Mouse (Mus musculus) myocyte (in vitro differentiated cells): ENCODE data around the gene Nudt7. TPM values are rescaled to one million over a fixed set of nuclear protein-coding genes. Genes with fewer than 3 reads are reported as not detected.

Source experiments
- H3K27me3 ChIP-seq: one replicate; pipeline ENCODE4 v1.6.1; 2011; ENCODE audit not compliant: control insufficient read depth, insufficient read depth, insufficient read length
- H3K36me3 ChIP-seq: one replicate; pipeline ENCODE4 v1.6.1; 2011; ENCODE audit not compliant: control insufficient read depth, insufficient read depth
- H3K4me2 ChIP-seq: one replicate; pipeline ENCODE4 v1.6.1; 2011; ENCODE audit warnings: low read depth, control low read depth
- H3K4me3 ChIP-seq: one replicate; pipeline ENCODE4 v1.5.1; 2011; ENCODE audit warnings: mild to moderate bottlenecking, control low read depth, moderate library complexity
- H3K79me2 ChIP-seq: one replicate; pipeline ENCODE4 v1.6.1; 2011; ENCODE audit not compliant: control insufficient read depth, insufficient read depth
- H3ac ChIP-seq: one replicate; pipeline ENCODE4 v1.6.1; 2011; ENCODE audit not compliant: control insufficient read depth, insufficient read length
- CEBPB ChIP-seq: IDR thresholded peaks from 2 replicates; pipeline ENCODE4 v1.6.1; 2011; ENCODE audit warnings: mild to moderate bottlenecking, moderate library complexity; ENCODE audit not compliant: poor library complexity, insufficient read depth, severe bottlenecking
- E2F4 ChIP-seq: IDR thresholded peaks from one replicate; pipeline ENCODE4 v1.6.1; 2011; ENCODE audit warnings: mild to moderate bottlenecking, control low read depth, moderate library complexity; ENCODE audit not compliant: insufficient read depth
- MAX ChIP-seq: IDR thresholded peaks from one replicate; pipeline ENCODE4 v1.6.1; 2011; ENCODE audit warnings: low read depth, mild to moderate bottlenecking, control low read depth
- MYOD1 ChIP-seq, 3 experiments: IDR thresholded peaks; one replicate each; pipeline ENCODE4 v1.6.1; 2011; ENCODE audit warnings: control low read depth in 2 of 3, low read depth in 2 of 3, mild to moderate bottlenecking in 2 of 3, moderate library complexity in 1 of 3; ENCODE audit not compliant: insufficient read length in 2 of 3, control insufficient read depth in 1 of 3
- MYOG ChIP-seq, 3 experiments: IDR thresholded peaks; one replicate each; pipeline ENCODE4 v1.6.1; 2011; ENCODE audit warnings: control low read depth in 2 of 3, low read depth in 2 of 3, mild to moderate bottlenecking in 2 of 3; ENCODE audit not compliant: insufficient read length in 2 of 3, control insufficient read depth in 1 of 3, insufficient read depth in 1 of 3
- POLR2A ChIP-seq: IDR thresholded peaks from one replicate; pipeline ENCODE4 v1.6.1; 2011; ENCODE audit warnings: low read depth, mild to moderate bottlenecking, control low read depth, moderate library complexity; ENCODE audit not compliant: insufficient read length
- POLR2AphosphoS2 ChIP-seq: IDR thresholded peaks from one replicate; pipeline ENCODE4 v1.6.1; 2011; ENCODE audit warnings: low read depth, control low read depth; ENCODE audit not compliant: insufficient read length
- REST ChIP-seq: IDR thresholded peaks from one replicate; pipeline ENCODE4 v1.6.1; 2011; ENCODE audit warnings: mild to moderate bottlenecking, control low read depth, moderate library complexity; ENCODE audit not compliant: insufficient read depth, insufficient read length
- SRF ChIP-seq: IDR thresholded peaks from one replicate; pipeline ENCODE4 v1.6.1; 2011; ENCODE audit warnings: low read depth; ENCODE audit not compliant: control insufficient read depth, insufficient read length
- TCF12 ChIP-seq: IDR thresholded peaks from one replicate; pipeline ENCODE4 v1.6.1; 2011; ENCODE audit warnings: mild to moderate bottlenecking, control low read depth; ENCODE audit not compliant: poor library complexity, insufficient read depth, severe bottlenecking
- TCF3 ChIP-seq: IDR thresholded peaks from one replicate; pipeline ENCODE4 v1.6.1; 2011; ENCODE audit warnings: low read depth, control low read depth; ENCODE audit not compliant: insufficient read length
- USF1 ChIP-seq: IDR thresholded peaks from one replicate; pipeline ENCODE4 v1.6.1; 2011; ENCODE audit warnings: low read depth, mild to moderate bottlenecking, control low read depth, moderate library complexity
- polyA plus RNA-seq: library from polyadenylated mRNA; unstranded; fragments of >200 nt; fragmentation: generic; extraction: Trizol; gene quantifications from one replicate; pipeline ENCODE4 v1.2.1, GENCODE M21; 2012; ENCODE audit warnings: missing spikeins

The Nudt7 gene
- polyA plus RNA-seq, 1 experiment = not detected

DNA sequence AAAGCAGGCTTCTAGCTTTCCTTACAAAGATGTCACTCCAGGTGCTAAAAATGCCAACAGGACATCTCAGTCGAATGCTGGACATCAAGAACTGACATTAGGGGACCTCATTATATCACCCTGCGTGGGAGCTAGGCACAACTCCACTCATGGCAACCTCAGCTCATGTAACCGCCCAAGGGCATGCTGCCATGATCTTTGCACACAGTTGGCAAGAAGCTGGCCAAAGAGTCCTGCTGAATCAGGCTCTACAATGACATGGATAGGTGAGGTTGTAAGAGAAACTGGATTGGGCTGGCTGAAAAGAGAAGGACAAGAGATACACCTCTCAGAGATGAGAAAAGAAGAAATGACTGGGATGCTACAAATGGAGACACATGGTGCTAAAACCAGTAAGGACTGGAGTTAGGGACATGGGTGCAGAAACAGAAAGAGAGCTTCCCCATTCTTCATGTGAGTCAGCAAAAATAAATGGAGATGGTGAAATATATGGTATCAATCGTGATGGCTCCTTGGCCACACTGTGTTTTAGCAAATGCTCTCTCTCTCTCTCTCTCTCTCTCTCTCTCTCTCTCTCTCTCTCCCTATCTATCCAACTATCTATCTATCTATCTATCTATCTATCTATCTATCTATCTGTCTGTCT is 10.4 kb downstream of the Nudt7 start:
- H3K27me3 ChIP-seq = no peaks in the 10 kb centered on the region
- TF ChIP-seq TCF12 = no peak
- TF ChIP-seq POLR2AphosphoS2 = no peak
- TF ChIP-seq TCF3 = no peak
- TF ChIP-seq MAX = no peak
- no peak for TF ChIP-seq POLR2A
- no peak for TF ChIP-seq SRF
- TF ChIP-seq CEBPB = no peak
- no peak for TF ChIP-seq MYOG (IDR thresholded peaks at IDR 0.05; ENCODE audit: control insufficient read depth in 1 of 3, insufficient read depth in 1 of 3, insufficient read length in 2 of 3, low read depth in 2 of 3)
- no peak for TF ChIP-seq MYOD1 (IDR thresholded peaks at IDR 0.05; ENCODE audit: control insufficient read depth in 1 of 3, insufficient read length in 2 of 3, low read depth in 2 of 3)
- TF ChIP-seq USF1 = no peak
- no peak for TF ChIP-seq E2F4
- no peak for TF ChIP-seq REST
- no peaks in the 10 kb centered on the region for H3K36me3 ChIP-seq
- H3ac ChIP-seq = no peak overlapping the region
- no peak overlapping the region for H3K4me2 ChIP-seq
- H3K79me2 ChIP-seq = no peaks in the 10 kb centered on the region
- no peak overlapping the region for H3K4me3 ChIP-seq

DNA sequence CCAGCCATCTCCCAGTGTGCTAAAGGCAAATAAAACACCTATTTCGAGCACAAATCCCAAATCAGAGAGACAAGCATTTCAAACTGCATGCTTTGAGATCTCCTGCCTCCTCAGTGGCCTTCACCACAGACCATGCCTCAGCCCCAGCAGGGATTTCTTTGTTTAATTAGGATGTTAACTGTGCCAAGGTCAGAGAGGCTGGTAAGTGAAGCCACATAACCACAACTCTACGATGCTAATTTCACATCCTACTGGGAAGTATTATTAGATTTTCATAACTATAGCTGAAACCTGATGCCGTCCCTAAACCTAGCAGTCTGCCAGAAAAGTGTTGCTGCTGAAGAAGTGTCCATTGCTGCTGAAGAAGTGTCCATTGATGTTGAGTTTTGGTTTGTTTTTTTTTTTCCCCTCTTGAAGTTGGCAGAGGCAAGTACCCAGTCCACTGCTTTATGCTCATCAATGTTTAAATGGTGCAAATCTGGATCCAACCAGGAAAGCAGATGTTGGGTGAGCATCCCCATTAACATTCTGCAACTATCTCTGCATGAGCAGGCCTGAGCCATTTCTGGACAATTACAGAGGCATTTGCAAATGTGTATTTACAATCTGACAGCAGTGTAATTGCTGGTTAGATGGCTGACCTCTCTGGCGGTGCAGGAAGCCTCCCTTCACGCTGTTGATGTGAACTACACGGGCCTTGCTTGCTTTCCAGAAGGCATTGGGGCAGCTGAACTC is 20.1 kb downstream of the Nudt7 start:
- Histone ChIP-seq H3K4me3 (no peak overlapping the region), H3K27me3 (no peaks in the 10 kb centered on the region), H3K79me2 (no peaks in the 10 kb centered on the region), H3ac (no peak overlapping the region), H3K4me2 (no peak overlapping the region), H3K36me3 (no peaks in the 10 kb centered on the region)
- no peak for TF ChIP-seq TCF3
- TF ChIP-seq SRF = no peak
- no peak for TF ChIP-seq CEBPB
- TF ChIP-seq MYOG (IDR thresholded peaks at IDR 0.05; ENCODE audit: control insufficient read depth in 1 of 3, insufficient read depth in 1 of 3, insufficient read length in 2 of 3, low read depth in 2 of 3) = no peak
- no peak for TF ChIP-seq POLR2A
- TF ChIP-seq MYOD1 (IDR thresholded peaks at IDR 0.05; ENCODE audit: control insufficient read depth in 1 of 3, insufficient read length in 2 of 3, low read depth in 2 of 3) = no peak
- no peak for TF ChIP-seq POLR2AphosphoS2
- TF ChIP-seq MAX = no peak
- TF ChIP-seq TCF12 = no peak
- no peak for TF ChIP-seq E2F4
- TF ChIP-seq REST = no peak
- no peak for TF ChIP-seq USF1

GRCm38 (mm10) chr8:114158586-114158985 is 25.2 kb downstream of the Nudt7 start:
- no peaks in the 10 kb centered on the region for H3K36me3 ChIP-seq
- H3K27me3 ChIP-seq = no peaks in the 10 kb centered on the region
- no peak overlapping the region for H3K4me3 ChIP-seq
- H3ac ChIP-seq = no peak overlapping the region
- no peaks in the 10 kb centered on the region for H3K79me2 ChIP-seq
- H3K4me2 ChIP-seq = no peak overlapping the region
- TF ChIP-seq REST (no peak), MYOG (IDR thresholded peaks at IDR 0.05; ENCODE audit: control insufficient read depth in 1 of 3, insufficient read depth in 1 of 3, insufficient read length in 2 of 3, low read depth in 2 of 3) (no peak), POLR2AphosphoS2 (no peak), CEBPB (no peak), MAX (no peak), TCF3 (no peak), POLR2A (no peak), SRF (no peak), USF1 (no peak), TCF12 (no peak), MYOD1 (IDR thresholded peaks at IDR 0.05; ENCODE audit: control insufficient read depth in 1 of 3, insufficient read length in 2 of 3, low read depth in 2 of 3) (no peak), E2F4 (no peak)

- Histone ChIP-seq H3K4me3 (no peak overlapping the region), H3K36me3 (no peaks in the 10 kb centered on the region)
- TF ChIP-seq E2F4 (no peak), POLR2AphosphoS2 (no peak), TCF12 (no peak), MYOG (IDR thresholded peaks at IDR 0.05; ENCODE audit: control insufficient read depth in 1 of 3, insufficient read depth in 1 of 3, insufficient read length in 2 of 3, low read depth in 2 of 3) (no peak), MAX (no peak), SRF (no peak), POLR2A (no peak), REST (no peak), MYOD1 (IDR thresholded peaks at IDR 0.05; ENCODE audit: control insufficient read depth in 1 of 3, insufficient read length in 2 of 3, low read depth in 2 of 3) (no peak), CEBPB (no peak)
Measured at GRCm38 (mm10) chr8:114159666-114160065, 26.3 kb downstream of the Nudt7 start.

More at GRCm38 (mm10) chr8:114159666-114160065, 26.3 kb downstream of the Nudt7 start:
- Histone ChIP-seq H3K4me2 (no peak overlapping the region), H3K79me2 (no peaks in the 10 kb centered on the region), H3ac (no peak overlapping the region), H3K27me3 (no peaks in the 10 kb centered on the region)
